Mouse (Mus musculus) adrenal gland, adult 2 months (tissue): Measurements from ENCODE around the gene Eaf2. TPM values are rescaled to one million over a fixed set of nuclear protein-coding genes. Genes with fewer than 3 reads are reported as not detected.
"Not testable (repeated sequence)": the region's sequence is repeated elsewhere in the genome, so short reads cannot be mapped to it uniquely, and the experiment has no call there.

Experiments
- DNase-seq: peaks from one replicate; pipeline ENCODE4 v3.0.0; 2021
- polyA plus RNA-seq: library from polyadenylated mRNA; depleted of rRNA; stranded (reverse); fragments of >200 nt; gene quantifications from 2 replicates; pipeline ENCODE4 v1.2.3, GENCODE M21; 2012
- total RNA-seq, 2 experiments: library from RNA; stranded (reverse); gene quantifications; 2 replicates each; pipeline ENCODE4 v1.2.3; 2021

Eaf2 gene
- total and polyA plus RNA-seq, 3 experiments = 1.4 to 1.8 TPM; not detected in 1

DNA sequence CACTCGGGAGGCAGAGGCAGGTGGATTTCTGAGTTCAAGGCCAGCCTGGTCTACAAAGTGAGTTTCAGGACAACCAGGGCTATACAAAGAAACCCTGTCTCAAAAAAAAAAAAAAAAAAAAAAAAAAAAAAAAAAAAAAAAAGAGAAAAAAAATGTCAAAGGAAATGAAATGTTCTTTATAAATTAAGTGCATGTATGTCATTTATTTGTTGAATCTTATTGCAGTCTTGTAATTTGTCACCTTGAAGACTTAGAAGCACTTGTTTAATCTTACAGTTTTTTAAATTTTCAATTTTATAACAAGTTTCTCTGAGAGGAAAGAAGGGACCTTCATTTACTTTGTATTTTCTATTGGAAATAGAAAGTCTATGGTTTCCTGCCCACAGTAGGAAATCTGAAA lies 27.9 kb downstream of the Eaf2 start:
- DNase-seq = not testable (repeated sequence)

DNA sequence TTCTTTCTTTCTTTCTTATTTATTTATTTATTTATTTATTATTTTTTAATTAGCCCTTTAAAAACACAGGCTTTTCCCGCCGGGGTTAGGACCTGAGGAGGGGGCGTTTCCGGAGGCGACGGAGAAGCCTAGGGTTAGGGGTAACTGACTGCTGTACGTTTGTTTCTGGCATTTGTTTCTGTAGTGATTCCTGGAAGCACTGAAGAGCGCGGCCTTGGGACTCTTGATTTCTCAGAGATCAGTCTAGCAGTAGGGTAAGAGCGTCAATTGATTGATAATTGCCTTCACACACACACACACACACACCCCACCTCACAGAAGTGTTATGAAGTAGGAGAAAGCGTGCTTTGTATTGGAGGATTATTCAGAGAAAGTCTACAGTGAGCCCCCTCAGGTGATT lies 46.0 kb downstream of the Eaf2 start:
- no peak for DNase-seq

DNA sequence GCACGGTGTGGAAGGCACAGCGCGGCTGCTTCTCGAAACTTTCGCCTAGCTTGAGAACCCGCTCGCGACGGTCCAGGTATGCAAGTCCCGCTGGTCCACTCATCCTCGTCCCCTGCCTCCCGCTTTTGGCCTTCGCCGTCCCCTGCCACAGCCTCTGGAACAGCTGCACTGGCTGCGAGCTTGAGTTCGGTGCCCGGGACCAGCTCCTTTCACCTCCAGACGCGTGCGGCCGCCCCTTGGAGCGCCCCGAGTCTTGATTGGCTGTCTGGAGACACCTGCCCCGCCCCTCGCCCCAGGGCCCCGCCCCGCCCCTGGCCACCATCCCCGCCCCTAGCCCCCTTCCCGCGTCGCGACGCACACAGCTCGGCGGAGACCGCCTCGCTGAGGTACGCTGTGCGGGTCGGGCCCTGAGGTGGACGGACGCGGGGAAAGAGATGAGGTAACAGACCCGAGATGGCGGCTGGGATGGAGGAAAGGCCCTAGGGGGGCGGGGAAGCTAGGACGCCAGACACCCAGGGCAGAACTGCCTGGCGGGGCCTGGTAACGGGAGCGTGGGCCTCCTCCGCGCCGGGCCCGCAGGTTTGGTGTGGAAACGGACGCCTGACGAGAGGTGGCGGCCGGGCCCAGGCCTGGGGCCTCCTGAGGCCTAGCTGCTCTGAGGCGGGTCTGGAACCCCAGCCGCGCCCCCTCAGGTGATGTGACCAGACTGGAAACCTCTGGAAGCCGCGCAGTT lies 46.6 kb downstream of the Eaf2 start, which contains the start of gene Iqcb1:
TSS of gene Iqcb1 (plus strand) at position 332 of the 733 bp plus-strand sequence.
- peak; percentile 93 for DNase-seq

DNA sequence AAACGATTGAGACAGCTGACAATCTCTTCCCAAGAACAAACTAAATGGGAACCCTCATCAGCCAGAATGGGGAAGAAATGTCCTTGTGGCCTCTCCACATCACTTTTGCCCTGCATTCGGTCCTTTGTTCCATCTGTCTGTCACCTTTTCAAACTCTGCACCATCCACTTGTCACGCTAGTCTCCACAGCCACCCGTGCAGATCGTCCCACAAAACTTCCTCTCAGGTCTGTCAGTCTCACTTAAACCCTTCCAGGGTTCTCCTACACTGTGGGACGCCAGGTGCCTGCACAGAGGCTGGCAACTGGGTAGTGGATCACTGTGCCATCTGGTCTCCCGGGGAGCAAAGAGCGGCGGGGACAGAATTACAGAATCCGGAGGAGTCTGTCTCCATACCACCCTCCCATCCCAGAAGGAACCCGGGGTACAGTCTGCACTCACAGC lies 47.2 kb downstream of the Eaf2 start:
- DNase-seq = no peak

DNA sequence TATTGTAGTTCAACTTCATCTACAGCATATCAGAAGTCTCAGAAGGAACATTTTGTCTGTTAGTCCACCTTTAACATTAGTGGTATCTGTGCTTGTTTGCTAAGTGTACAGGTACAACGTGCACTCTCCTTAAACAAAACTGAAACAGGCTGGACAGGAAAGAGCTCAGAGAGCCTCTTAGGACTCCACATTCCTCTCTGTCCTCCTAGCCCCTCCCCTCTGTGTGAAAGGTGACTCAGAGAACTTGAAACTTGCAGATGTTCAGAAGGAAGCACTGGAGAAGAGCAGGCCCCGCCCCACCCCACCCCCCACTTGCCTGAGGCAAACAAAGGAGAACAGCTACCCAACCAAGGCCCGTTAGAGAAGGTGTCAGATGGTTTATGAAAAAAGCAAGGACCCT lies 53.3 kb downstream of the Eaf2 start:
- peak; percentile 8 for DNase-seq

DNA sequence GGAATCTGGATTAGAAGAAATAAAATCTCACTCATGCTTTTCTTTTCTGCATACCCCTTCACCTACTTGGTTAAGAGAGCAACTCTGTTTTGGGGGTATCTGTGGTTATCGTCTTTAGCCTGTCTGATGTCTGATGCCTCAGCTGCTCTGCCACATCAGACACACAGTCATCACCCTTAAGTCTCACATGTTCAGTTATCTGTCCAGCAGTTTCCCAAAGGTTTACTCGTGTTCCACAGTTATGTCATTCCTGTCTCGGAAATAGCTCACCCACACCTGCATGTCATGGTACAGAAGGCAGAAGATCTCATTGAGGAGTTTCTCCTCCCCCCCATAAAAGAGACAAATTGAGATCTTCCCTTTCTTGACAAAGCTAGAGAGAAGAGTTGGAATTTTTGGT lies 54.1 kb downstream of the Eaf2 start:
- no peak for DNase-seq

DNA sequence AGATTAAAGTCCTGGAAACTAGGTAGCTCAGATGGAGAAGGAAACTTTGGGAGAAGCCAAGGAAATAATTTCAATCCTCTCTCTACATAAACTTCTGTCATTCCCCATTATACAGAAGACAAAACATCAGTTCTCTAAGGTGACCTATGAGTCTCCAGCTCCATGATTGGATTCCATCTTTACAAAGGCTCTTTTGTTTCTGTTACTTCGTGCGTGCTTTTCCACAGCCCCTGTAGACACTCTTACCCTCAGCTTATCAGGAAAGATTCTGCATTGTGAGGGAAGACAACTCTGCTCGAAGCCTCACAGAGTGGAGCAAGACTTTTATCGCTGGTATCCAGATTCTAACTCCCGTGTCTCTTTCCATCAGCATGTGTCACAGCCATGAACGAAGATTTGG lies 54.8 kb downstream of the Eaf2 start:
- no peak for DNase-seq

DNA sequence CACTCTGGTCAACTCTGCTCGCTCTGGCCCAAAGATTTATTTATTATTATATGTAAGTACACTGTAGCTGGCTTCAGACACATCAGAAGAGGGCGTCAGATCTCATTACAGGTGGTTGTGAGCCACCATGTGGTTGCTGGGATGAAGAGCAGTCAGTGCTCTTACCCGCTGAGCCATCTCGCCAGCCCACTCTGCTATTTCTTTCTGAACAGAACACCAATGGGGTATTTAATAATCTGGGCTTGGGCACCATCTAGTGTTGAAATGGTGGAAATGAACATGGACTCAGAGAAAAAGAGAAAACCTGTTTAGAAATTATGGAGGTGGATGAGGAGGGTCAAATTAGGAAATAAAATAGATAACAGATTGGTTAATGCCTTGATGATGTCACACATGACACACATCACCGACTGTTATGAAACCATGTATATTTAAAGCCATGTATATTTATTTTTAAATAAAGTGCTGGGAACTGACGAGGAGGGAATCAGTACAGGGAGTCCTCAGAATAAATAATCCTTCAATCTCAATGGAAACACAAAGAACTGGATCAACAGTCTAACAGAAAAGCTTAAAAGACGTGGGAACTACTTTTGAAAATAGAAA lies 57.4 kb downstream of the Eaf2 start:
- peak; percentile 72 for DNase-seq

DNA sequence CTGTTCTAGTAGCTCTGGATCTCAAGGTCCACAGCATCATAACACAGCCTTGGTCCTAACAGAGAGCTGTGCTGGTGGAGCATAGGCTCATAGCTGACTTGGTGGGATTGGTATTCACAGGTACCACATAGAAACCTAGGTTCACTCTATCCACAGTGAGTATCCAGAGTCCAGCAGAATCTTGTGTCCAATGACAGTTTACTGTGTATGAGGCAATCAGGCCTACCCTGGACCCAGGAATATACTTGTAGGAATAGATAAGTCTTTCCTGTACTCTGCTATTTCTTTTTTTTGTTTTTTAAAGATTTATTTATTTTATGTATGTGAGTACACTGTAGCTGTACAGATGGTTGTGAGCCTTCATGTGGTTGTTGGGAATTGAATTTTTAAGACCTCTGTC lies 57.9 kb downstream of the Eaf2 start:
- DNase-seq = no peak

DNA sequence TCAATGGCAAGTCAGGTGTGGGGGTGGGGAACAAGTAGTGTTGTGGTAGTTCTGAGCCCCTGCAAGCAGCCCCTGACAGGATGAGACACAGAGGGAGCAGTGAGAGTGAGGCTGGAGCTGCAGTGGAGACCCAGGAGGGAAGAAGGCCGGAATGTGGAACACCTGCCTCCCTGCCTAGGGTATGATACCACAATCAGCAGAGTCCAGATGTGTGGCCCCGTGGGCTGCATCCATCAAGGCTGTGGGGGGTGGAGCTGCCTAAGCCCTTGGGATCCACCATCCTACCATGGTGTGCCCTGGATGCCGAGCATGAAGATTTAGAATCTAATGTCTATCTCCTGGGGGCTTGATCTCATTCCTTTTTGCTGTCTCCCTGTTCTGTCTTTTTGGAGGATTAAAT lies 61.1 kb downstream of the Eaf2 start:
- no peak for DNase-seq

DNA sequence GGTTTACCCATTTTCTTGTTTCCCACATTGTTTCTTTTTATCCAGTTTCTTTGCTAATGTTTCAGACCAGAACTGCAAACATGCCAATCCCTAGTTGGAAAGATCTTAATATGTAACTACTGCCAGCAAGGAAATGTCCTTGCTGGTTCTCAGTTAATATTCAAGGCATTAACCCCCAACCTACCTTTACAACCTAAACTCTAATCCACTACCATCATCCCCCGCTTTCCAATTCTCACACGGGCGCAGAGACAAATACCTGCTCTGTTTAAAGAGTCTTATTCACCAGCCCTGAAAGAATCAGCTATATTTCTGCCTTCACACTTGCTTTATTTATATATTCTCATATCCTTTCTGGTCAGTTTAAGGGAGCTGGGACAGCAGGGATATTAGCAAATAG lies 66.2 kb downstream of the Eaf2 start:
- no peak for DNase-seq

DNA sequence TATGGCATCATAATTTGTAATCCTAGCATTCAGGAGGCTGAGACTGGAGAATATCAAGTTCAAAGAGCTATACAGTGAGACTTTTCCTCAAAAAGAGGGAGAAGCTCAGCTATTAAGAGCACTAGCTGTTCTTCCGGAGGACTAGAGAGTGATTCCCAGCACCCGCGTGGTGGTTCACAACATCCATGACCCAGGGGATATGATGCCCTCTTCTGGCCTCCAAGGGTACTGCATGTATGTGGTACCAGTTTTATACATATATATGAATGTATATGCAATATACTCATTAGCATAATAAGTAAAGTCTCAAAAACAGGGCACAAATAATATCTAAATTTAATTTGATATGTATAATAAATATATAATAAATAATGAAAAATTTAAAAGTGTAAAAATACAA lies 72.4 kb downstream of the Eaf2 start:
- no peak for DNase-seq

DNA sequence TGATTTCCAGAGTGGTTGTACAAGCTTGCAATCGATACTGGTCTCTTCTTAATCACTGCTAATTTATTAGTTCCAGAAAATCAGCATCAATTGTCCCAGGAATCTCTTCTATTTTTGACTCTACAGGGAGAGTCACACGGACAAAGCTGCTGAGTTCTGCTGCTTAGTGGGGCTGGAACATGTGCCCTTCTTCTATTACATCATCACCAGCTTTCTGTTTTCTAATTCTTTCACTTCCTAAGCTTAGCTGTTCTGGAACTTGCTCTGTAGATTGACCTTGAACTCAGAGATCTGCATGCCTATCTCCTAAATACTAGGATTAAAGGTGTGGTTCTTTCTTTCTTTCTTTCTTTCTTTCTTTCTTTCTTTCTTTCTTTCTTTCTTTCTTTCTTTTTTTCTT lies 76.5 kb downstream of the Eaf2 start:
- DNase-seq = no peak

DNA sequence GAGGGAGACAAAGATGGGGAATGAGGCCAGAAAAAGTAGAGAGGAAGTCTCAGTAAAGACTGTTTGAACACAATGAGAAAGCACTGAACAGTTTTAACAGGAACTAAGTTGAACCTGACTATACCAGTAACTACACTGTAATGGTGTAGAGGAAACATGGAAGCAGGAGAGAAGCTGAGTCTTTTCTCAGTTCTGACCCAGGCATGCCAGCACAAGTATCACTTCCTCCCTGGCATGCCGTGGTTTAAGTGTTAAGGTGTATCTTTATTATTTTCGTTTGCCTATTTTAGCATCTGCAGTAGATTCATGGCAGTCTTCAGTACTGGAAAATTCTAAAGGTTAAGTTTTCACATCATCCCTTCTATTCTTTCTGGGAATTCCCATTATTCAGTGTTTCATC lies 79.8 kb downstream of the Eaf2 start:
- DNase-seq = no peak

DNA sequence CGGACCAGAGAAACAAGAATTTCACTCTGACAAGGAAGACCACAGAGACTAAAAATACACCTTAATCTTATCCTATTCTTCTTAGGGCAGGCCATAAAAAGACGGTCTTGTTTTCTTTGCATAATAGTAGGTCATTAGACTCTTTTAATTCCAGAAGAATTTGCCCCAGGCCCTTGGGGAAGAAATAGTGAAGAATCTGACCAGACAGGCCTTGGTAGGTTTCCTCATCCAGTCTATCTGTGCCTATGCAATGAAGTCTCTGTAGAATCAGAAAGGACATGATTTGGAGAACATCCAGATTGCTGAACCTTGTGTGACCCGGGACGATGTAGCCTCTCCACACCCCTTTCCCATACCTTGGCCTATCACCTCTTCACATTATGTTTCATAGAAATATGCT lies 84.6 kb downstream of the Eaf2 start:
- no peak for DNase-seq

DNA sequence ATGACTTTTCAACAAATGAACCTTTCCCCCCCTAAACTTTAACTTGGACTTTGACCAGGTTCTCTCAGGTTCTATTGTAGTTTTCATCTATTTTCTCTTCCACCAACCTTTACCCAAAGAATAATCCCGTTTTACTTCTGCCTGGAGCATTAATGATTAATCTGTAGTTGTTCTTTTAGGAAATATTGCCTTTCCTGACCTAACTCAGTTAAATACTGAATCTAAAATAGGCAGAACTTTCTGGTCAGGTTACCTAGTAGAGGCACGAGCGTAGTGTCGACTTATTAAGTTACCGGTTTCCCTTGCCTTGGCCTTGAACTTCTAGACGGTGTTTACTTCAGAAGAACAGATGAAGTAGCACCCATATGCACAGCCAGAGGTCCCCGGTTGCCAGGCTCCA lies 88.3 kb downstream of the Eaf2 start:
- DNase-seq = no peak

DNA sequence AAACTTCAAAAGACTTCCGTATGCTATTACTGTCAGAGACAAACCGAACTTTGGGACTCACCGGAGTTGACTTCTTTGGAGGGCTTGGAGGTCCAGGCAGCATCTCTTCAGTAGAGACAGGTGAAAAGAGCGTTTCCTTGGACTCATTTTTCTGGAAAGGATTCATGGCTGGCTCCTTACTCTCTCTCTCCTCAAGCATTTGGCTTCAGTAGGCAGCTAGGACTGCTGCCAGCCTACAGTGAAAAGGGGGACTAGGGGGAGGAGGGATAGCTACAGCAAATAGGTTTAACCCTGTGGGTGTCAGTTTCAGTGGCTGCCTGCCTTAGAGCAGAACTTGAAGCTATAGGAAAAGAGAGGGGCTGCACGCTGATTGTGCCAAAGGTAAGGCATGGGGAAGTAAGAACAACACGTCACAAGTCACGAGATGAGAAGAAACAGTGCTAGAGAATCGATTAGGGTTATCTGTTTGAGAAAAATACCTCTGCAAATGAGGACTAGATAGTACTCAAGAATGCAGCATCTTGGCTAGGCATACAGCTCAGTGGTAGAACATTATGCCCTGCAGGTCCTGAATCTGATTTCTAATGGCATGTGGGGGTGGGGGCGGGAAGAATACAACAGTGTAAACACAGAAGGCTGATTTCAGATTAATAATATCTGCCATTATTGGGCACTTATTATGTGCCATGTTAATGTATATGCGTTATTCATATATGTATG lies 90.0 kb downstream of the Eaf2 start, which contains the start of gene Slc15a2:
TSS of gene Slc15a2 (minus strand) at position 369 of the 720 bp plus-strand sequence.
- DNase-seq = no peak

DNA sequence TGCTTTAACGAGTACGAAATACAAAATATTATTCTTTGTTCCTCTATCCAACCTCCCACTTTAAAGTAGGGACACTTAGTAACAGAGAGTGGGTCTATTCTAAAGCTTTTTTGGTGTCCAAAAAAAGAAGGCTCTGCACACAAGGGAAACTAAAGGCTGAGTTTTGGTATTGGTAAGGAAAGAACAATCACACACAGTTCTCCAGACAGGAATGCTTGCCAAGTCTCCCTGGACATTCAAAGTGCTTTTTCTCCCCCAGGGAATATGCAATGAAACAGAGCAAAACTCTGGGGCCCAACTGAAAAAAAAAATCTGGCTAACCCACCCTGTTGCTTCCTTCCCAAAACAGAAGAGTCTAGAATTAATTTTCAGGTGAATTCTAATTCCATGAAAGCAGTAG lies 90.7 kb downstream of the Eaf2 start:
- DNase-seq = no peak

DNA sequence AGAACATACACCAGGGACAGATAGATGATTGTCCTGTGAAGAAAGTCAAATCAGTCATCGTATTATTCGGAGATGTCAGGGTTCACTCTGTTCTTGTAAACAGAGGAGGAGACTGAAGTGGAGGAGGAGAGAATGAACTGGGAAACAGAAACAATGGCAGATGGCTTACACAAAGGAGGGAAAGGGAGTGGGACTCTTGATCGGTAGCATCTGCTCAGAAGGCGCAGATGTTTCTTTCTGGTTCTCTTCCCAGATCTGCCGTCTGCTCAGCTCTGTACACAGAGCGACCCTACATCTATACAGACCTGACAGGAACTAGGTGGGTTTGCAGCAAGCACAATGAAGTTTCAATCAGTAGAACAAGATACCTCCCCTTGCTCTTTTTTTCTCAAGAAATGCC lies 99.1 kb downstream of the Eaf2 start:
- DNase-seq = no peak

DNA sequence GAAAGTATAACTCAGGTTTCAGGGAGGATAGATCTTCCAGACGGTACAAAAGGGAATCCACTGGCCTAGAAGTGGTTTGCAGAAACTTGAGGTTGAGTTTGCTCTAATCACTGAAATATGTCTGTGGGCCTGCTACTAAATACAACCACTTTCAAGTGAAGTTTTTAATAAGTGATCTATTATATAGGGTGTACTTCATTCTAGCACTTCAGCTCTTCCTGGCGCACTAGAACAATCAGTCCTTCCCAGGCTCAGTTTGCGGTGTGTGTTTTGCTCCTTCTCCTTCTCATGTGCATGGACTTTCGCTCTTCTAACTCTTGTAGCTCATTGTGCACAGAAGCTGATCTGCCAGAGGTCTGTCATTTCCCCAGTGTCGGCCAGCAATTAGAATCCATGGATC lies 101.8 kb downstream of the Eaf2 start:
- DNase-seq = no peak

DNA sequence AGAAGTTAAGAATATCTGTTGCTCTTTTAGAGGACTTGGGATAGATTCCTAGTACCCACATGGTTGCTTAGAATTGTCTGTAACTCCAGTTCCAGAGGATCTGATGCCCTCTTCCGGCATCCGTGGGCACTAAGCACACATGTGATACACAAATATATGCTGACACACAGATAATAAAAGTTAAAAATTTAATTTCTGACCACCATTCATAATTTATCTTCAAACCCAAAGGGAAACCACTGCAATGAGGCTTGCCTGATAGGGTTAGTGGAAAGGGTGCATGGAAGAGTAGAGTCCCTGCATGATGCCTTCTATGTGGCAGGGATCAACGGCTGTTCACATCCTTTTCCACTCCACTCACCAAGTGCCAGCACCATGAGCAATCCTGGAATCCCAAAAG lies 103.1 kb downstream of the Eaf2 start:
- no peak for DNase-seq

DNA sequence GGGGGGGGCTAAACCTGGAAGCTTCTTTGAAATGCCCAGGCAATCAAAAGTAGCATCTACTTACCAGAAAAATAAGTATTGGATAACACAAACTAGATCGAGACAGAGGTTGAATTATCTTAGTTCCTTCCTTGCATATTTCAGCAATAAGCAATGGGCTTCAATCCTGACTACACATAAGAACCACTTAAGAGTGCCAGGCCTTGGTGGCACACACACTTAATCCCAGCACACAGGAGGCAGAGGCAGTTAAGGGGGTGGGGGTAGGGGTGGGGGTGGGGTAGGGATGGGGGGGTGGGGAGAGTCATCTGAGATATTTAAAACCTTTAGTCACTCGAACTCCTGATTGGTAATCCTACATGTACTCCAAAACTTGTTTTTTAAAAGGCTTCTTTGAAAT lies 103.6 kb downstream of the Eaf2 start:
- no peak for DNase-seq

DNA sequence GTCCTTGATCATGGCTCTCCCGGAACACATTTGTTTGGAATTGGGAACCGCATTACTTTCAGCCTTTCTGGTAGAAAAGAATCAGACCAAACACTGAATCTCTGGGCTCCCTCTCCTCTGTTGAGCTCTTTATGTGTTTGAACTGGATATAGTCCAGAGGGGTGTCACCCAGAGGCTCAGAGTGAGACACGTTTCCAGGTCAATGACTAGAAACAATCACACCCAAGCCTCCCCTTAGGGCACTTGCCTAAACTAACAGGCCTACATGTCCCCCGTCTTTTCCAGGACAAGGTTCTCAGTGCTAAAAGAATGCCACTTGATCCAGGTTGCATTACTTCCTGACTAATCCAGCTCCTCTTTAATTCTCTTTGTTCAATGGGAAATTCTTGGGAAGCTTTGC lies 104.0 kb downstream of the Eaf2 start:
- DNase-seq = no peak
